Mouse (Mus musculus) myocyte (in vitro differentiated cells): ENCODE measurements around the gene Aif1l. TPM values are rescaled to one million over a fixed set of nuclear protein-coding genes. Genes with fewer than 3 reads are reported as not detected.
A peak's percentile ranks its signal among the peaks of the same experiment; 100 is the strongest.

Source experiments
- H3K27me3 ChIP-seq: one replicate; pipeline ENCODE4 v1.6.1; 2011; ENCODE audit not compliant: control insufficient read depth, insufficient read depth, insufficient read length
- H3K36me3 ChIP-seq: one replicate; pipeline ENCODE4 v1.6.1; 2011; ENCODE audit not compliant: control insufficient read depth, insufficient read depth
- H3K4me2 ChIP-seq: one replicate; pipeline ENCODE4 v1.6.1; 2011; ENCODE audit warnings: low read depth, control low read depth
- H3K4me3 ChIP-seq: one replicate; pipeline ENCODE4 v1.5.1; 2011; ENCODE audit warnings: mild to moderate bottlenecking, control low read depth, moderate library complexity
- H3K79me2 ChIP-seq: one replicate; pipeline ENCODE4 v1.6.1; 2011; ENCODE audit not compliant: control insufficient read depth, insufficient read depth
- H3ac ChIP-seq: one replicate; pipeline ENCODE4 v1.6.1; 2011; ENCODE audit not compliant: control insufficient read depth, insufficient read length
- CEBPB ChIP-seq: IDR thresholded peaks from 2 replicates; pipeline ENCODE4 v1.6.1; 2011; ENCODE audit warnings: mild to moderate bottlenecking, moderate library complexity; ENCODE audit not compliant: poor library complexity, insufficient read depth, severe bottlenecking
- E2F4 ChIP-seq: IDR thresholded peaks from one replicate; pipeline ENCODE4 v1.6.1; 2011; ENCODE audit warnings: mild to moderate bottlenecking, control low read depth, moderate library complexity; ENCODE audit not compliant: insufficient read depth
- MAX ChIP-seq: IDR thresholded peaks from one replicate; pipeline ENCODE4 v1.6.1; 2011; ENCODE audit warnings: low read depth, mild to moderate bottlenecking, control low read depth
- MYOD1 ChIP-seq, 3 experiments: IDR thresholded peaks; one replicate each; pipeline ENCODE4 v1.6.1; 2011; ENCODE audit warnings: control low read depth in 2 of 3, low read depth in 2 of 3, mild to moderate bottlenecking in 2 of 3, moderate library complexity in 1 of 3; ENCODE audit not compliant: insufficient read length in 2 of 3, control insufficient read depth in 1 of 3
- MYOG ChIP-seq, 3 experiments: IDR thresholded peaks; one replicate each; pipeline ENCODE4 v1.6.1; 2011; ENCODE audit warnings: control low read depth in 2 of 3, low read depth in 2 of 3, mild to moderate bottlenecking in 2 of 3; ENCODE audit not compliant: insufficient read length in 2 of 3, control insufficient read depth in 1 of 3, insufficient read depth in 1 of 3
- POLR2A ChIP-seq: IDR thresholded peaks from one replicate; pipeline ENCODE4 v1.6.1; 2011; ENCODE audit warnings: low read depth, mild to moderate bottlenecking, control low read depth, moderate library complexity; ENCODE audit not compliant: insufficient read length
- POLR2AphosphoS2 ChIP-seq: IDR thresholded peaks from one replicate; pipeline ENCODE4 v1.6.1; 2011; ENCODE audit warnings: low read depth, control low read depth; ENCODE audit not compliant: insufficient read length
- REST ChIP-seq: IDR thresholded peaks from one replicate; pipeline ENCODE4 v1.6.1; 2011; ENCODE audit warnings: mild to moderate bottlenecking, control low read depth, moderate library complexity; ENCODE audit not compliant: insufficient read depth, insufficient read length
- SRF ChIP-seq: IDR thresholded peaks from one replicate; pipeline ENCODE4 v1.6.1; 2011; ENCODE audit warnings: low read depth; ENCODE audit not compliant: control insufficient read depth, insufficient read length
- TCF12 ChIP-seq: IDR thresholded peaks from one replicate; pipeline ENCODE4 v1.6.1; 2011; ENCODE audit warnings: mild to moderate bottlenecking, control low read depth; ENCODE audit not compliant: poor library complexity, insufficient read depth, severe bottlenecking
- TCF3 ChIP-seq: IDR thresholded peaks from one replicate; pipeline ENCODE4 v1.6.1; 2011; ENCODE audit warnings: low read depth, control low read depth; ENCODE audit not compliant: insufficient read length
- USF1 ChIP-seq: IDR thresholded peaks from one replicate; pipeline ENCODE4 v1.6.1; 2011; ENCODE audit warnings: low read depth, mild to moderate bottlenecking, control low read depth, moderate library complexity
- polyA plus RNA-seq: library from polyadenylated mRNA; unstranded; fragments of >200 nt; fragmentation: generic; extraction: Trizol; gene quantifications from one replicate; pipeline ENCODE4 v1.2.1, GENCODE M21; 2012; ENCODE audit warnings: missing spikeins

The Aif1l gene
- polyA plus RNA-seq, 1 experiment: 159 TPM

GRCm38 (mm10) chr2:31935054-31935453, 14.9 kb upstream of the Aif1l start:
- no peaks in the 10 kb centered on the region for H3K79me2 ChIP-seq
- TF ChIP-seq MYOG (IDR thresholded peaks at IDR 0.05; ENCODE audit: control insufficient read depth in 1 of 3, insufficient read depth in 1 of 3, insufficient read length in 2 of 3, low read depth in 2 of 3): peak; percentile 15 to 85 (median 34)
- no peak for TF ChIP-seq REST
- no peak for TF ChIP-seq MAX
- TF ChIP-seq TCF12: peak; percentile 52
- no peak for TF ChIP-seq POLR2AphosphoS2
- TF ChIP-seq MYOD1 (IDR thresholded peaks at IDR 0.05; ENCODE audit: control insufficient read depth in 1 of 3, insufficient read length in 2 of 3, low read depth in 2 of 3): peak in 2 of 3 experiments; percentile 39 to 51
- TF ChIP-seq USF1: no peak
- peak; percentile 87 for TF ChIP-seq CEBPB
- no peak for TF ChIP-seq E2F4
- no peak for TF ChIP-seq SRF
- no peak for TF ChIP-seq TCF3
- no peak for TF ChIP-seq POLR2A
- H3K4me2 ChIP-seq: no peak overlapping the region
- H3K36me3 ChIP-seq: no peaks in the 10 kb centered on the region
- no peak overlapping the region for H3ac ChIP-seq
- no peaks in the 10 kb centered on the region for H3K27me3 ChIP-seq
- H3K4me3 ChIP-seq: no peak overlapping the region

GRCm38 (mm10) chr2:31938298-31938697, 11.6 kb upstream of the Aif1l start:
- H3K4me2 ChIP-seq: no peak overlapping the region
- H3ac ChIP-seq: no peak overlapping the region
- no peak for TF ChIP-seq CEBPB
- peak; percentile 16 to 86 (median 66) for TF ChIP-seq MYOG (IDR thresholded peaks at IDR 0.05; ENCODE audit: control insufficient read depth in 1 of 3, insufficient read depth in 1 of 3, insufficient read length in 2 of 3, low read depth in 2 of 3)
- peak in 2 of 3 experiments; percentile 86 to 89 for TF ChIP-seq MYOD1 (IDR thresholded peaks at IDR 0.05; ENCODE audit: control insufficient read depth in 1 of 3, insufficient read length in 2 of 3, low read depth in 2 of 3)
- no peak for TF ChIP-seq USF1
- peak; percentile 50 for TF ChIP-seq SRF
- H3K27me3 ChIP-seq: no peaks in the 10 kb centered on the region
- no peaks in the 10 kb centered on the region for H3K36me3 ChIP-seq
- H3K79me2 ChIP-seq: no peaks in the 10 kb centered on the region
- H3K4me3 ChIP-seq: no peak overlapping the region

DNA sequence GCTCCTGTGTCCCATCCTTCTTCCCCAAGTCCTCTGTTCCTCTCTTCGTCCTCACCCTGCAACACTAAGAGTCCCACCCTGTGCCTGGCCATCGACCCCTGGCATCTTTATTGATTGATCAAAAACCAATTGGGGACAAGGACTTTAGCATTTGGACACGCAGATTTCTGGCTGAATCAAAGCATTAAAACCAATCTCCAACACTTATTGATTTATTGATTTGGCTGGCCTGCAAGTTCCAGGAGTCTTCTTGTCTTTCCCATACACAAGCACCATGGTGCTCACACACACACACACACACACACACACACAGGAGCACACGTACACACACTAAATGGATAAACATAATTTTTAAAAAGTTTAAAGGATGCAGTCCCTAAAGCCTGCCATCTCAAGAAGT, 6.9 kb upstream of the Aif1l start:
- no peaks in the 10 kb centered on the region for H3K79me2 ChIP-seq
- H3ac ChIP-seq: no peak overlapping the region
- no peaks in the 10 kb centered on the region for H3K27me3 ChIP-seq
- no peak overlapping the region for H3K4me3 ChIP-seq
- no peak overlapping the region for H3K4me2 ChIP-seq
- no peaks in the 10 kb centered on the region for H3K36me3 ChIP-seq
- TF ChIP-seq POLR2A (no peak), POLR2AphosphoS2 (no peak), TCF12 (no peak), E2F4 (no peak), MYOG (IDR thresholded peaks at IDR 0.05; ENCODE audit: control insufficient read depth in 1 of 3, insufficient read depth in 1 of 3, insufficient read length in 2 of 3, low read depth in 2 of 3) (no peak), REST (no peak), MAX (no peak), USF1 (no peak), MYOD1 (IDR thresholded peaks at IDR 0.05; ENCODE audit: control insufficient read depth in 1 of 3, insufficient read length in 2 of 3, low read depth in 2 of 3) (no peak), CEBPB (no peak), TCF3 (no peak)

DNA sequence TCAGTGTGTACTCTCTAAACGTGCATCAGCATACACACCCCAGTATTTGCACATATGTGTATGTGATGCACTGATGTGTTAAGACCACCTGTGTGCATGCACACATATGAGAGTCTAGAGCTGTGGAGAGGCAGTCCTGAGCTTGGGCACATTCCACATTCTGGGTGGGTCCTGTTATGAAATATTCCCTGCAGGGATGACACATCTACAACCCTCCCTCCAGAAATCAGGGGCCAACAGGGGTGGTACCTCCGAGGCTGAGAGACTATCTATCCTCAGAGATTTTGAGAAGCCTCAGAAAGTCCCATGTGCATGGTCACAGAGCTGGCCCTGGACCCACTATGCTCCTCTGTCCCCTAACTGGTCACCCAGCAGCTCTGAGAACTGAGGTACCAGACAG, 4.4 kb upstream of the Aif1l start:
- Histone ChIP-seq H3K4me2 (no peak overlapping the region), H3K36me3 (no peaks in the 10 kb centered on the region), H3K27me3 (no peaks in the 10 kb centered on the region), H3ac (no peak overlapping the region), H3K4me3 (no peak overlapping the region), H3K79me2 (no peaks in the 10 kb centered on the region)
- TF ChIP-seq MYOD1 (IDR thresholded peaks at IDR 0.05; ENCODE audit: control insufficient read depth in 1 of 3, insufficient read length in 2 of 3, low read depth in 2 of 3): no peak
- no peak for TF ChIP-seq POLR2A
- no peak for TF ChIP-seq USF1
- TF ChIP-seq POLR2AphosphoS2: no peak
- TF ChIP-seq MAX: no peak
- no peak for TF ChIP-seq REST
- no peak for TF ChIP-seq TCF12
- no peak for TF ChIP-seq CEBPB
- no peak for TF ChIP-seq MYOG (IDR thresholded peaks at IDR 0.05; ENCODE audit: control insufficient read depth in 1 of 3, insufficient read depth in 1 of 3, insufficient read length in 2 of 3, low read depth in 2 of 3)
- TF ChIP-seq TCF3: no peak
- no peak for TF ChIP-seq SRF
- no peak for TF ChIP-seq E2F4

DNA sequence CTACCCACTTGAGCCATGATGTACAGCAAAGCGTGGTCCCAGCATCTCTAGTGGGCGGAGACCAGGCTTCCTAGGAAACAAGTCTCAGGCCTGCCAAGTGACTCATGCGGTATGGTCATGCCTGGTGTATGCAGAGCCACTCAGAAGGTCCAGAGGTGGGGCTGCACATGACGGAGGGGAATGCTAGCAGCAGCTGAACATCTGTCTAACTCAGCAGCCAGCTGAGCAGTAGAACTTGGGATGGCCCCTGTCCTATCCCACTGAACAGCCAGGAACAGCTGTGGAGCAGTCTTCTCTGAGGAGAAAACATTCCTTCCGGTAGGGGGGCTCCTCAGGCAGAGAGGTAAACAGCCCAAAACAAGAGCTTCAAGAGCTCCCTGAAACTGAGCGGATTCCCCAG, 1.5 kb upstream of the Aif1l start:
- Histone ChIP-seq H3K4me2 (peak overlapping the region; percentile 81), H3K36me3 (no peaks in the 10 kb centered on the region), H3K4me3 (no peak overlapping the region), H3K27me3 (no peaks in the 10 kb centered on the region), H3K79me2 (no peaks in the 10 kb centered on the region), H3ac (no peak overlapping the region)
- TF ChIP-seq POLR2AphosphoS2: no peak
- TF ChIP-seq USF1: no peak
- TF ChIP-seq MYOD1 (IDR thresholded peaks at IDR 0.05; ENCODE audit: control insufficient read depth in 1 of 3, insufficient read length in 2 of 3, low read depth in 2 of 3): peak; percentile 53 to 92 (median 86)
- TF ChIP-seq TCF3: no peak
- TF ChIP-seq TCF12: peak; percentile 43
- no peak for TF ChIP-seq CEBPB
- no peak for TF ChIP-seq E2F4
- TF ChIP-seq MYOG (IDR thresholded peaks at IDR 0.05; ENCODE audit: control insufficient read depth in 1 of 3, insufficient read depth in 1 of 3, insufficient read length in 2 of 3, low read depth in 2 of 3): peak; percentile 36 to 76 (median 47)
- TF ChIP-seq SRF: no peak
- TF ChIP-seq POLR2A: no peak
- no peak for TF ChIP-seq REST
- no peak for TF ChIP-seq MAX
